Mouse (Mus musculus) monocyte, adult 2 months (primary cell): ENCODE measurements around the gene Ddx60.
"Not testable (repeated sequence)": the region's sequence is repeated elsewhere in the genome, so short reads cannot be mapped to it uniquely, and the experiment has no call there.

Experiments used
- DNase-seq, 2 experiments: peaks; one replicate each; pipeline ENCODE4 v3.0.0; 2022; ENCODE audit warnings: low spot score in 2 of 2, low read depth in 1 of 2

The Ddx60 gene

DNA sequence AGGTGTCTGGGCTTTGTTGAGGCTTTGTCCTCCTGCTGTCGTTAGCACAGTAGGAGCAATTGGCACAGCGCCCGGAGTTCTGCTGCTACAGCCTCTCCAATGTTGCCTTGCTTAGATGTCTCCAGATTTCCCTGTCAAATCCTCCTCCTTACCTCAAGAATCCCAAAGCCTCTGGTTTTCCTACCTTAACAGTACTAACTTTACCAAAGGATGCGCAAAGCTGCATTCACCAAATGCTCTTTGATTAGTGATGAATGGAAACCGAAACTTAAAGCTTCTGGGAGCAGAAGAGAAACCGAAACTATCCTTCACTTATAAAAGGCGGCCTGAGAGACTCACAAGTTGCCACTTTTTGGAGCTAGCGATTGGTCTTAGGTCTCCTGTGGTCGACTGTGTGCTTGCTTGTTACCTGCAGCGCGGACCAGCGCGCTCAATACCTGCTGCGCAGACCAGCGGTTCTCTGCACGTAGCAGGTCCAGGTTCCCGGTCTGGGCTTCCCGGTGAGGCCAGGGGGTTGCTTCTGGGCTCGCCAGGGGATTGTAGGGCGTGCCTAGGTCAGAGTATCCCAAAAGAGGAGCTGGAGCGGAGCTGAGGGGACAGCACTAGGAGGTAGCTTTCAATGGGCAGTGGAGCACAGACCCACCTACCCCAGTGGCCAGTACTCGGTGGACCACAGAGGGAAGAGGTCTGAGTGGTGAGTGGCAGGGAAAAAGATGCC, at the start of gene Ddx60:
TSS of gene Ddx60 (plus strand) at position 311 of the 718 bp plus-strand sequence.
- DNase-seq, result peak in 1 of 2 experiments; percentile 8

DNA sequence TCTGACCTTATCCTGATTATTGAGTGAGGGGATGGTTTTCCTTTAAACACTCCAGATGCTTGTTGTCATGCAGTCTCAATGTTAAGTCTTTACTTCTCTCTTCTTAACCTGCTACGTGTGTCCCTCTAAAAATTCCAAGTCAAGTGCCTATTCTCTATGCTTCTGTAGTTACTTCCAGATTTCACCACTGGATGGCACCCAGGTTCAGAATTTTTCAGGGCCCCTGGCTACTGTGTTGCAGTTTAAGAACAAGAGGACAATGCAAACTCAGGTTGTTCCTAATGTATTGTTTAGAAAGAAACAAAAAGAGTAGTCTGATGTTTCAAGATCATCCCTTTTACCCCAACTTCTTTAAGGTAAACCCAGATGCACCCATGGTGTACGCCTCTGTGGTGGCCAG, 33.8 kb upstream of the Ddx60 start:
- DNase-seq, result no peak

DNA sequence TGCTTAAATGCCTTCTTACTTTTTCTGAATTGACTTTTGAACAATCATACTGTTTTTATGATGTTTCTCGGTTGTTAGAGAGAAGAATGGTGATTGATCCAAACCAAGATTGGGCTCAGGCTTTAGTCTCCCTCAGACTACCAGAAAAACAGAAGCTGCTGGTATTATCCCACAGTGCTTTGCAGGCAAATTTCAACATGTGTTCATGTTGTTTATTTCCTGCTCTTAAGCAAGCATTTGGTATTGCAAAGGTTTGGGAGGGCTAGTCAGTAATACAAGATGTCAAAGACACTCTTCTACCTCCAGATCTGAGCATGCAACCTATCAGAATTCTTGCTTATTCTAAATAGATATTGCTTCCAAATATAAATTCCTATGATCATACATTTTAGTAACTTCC, 31.1 kb upstream of the Ddx60 start:
- DNase-seq, result no peak

DNA sequence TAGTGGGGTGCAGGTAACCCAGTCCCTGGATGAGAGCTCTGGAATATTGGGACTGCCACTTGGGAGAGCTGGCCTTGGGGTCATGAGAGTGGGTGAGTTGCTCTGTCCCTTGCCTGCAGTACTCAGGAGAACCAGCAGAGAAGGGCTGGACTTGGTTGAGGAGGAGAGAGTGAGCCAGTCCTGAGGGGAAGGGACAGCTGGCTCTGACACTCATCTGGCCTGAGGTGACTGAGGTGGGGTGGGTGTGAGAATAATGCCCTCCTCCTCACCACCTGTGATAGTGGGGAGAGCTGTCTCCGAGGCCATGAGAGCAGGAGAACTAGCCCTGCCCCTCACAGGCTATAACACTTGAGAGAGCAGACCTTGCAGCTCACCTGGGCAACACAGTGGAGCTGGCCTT, 30.5 kb upstream of the Ddx60 start:
- no peak for DNase-seq

DNA sequence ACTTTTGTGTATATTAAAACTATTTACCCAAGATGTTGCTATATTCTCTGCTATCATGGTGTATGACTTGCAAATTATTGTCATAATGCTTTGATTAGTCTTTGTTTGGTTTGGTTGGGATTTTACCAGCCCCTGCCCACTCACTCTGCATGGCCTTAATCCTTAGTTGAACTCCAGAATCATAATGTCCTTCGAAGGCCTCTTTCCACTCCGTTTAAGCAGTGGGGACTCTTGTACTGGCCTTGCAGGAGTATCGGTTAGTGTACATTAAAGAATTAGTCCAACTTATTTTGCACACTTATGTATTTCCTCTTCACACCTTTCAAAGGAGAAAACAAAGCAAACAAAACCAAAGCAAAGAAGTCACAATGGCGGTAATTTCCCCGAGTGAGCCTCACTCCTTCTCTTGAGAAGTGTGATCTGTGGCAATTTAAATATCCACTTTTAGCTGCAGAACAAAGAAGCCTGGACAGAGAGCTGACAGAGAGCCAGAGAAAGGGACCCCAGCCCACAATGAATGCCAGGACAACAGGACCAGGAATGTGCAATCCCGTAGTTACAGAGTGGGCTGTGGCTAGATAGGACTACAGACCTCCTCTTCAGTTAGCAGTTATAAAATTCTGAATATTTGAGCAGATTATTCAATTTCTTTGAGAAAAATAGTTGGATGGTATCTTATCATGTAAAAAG, 26.7 kb upstream of the Ddx60 start:
- DNase-seq, result no peak

DNA sequence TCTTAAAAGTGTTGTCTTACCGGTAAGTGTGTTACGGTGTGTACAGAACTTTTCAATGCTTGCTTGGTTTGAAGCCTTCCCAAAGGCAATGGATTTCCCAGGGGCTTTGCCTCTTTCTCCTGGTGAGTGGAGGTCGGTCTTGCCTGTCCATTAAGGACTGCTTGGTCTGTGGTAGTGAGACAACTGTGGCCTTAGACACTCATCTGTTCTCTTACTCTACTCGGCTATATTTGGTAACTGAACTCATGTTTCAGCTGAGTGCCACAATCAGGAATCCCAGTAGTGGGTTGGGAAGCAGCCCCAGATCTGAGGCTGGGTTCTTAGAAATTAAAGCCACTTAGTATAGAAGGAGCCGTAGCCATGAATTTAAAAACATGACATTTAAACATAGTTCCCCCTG, 25.4 kb upstream of the Ddx60 start, which contains the start of gene Palld:
TSS of gene Palld (minus strand) at position 170 of the 400 bp plus-strand sequence.
- no peak for DNase-seq

DNA sequence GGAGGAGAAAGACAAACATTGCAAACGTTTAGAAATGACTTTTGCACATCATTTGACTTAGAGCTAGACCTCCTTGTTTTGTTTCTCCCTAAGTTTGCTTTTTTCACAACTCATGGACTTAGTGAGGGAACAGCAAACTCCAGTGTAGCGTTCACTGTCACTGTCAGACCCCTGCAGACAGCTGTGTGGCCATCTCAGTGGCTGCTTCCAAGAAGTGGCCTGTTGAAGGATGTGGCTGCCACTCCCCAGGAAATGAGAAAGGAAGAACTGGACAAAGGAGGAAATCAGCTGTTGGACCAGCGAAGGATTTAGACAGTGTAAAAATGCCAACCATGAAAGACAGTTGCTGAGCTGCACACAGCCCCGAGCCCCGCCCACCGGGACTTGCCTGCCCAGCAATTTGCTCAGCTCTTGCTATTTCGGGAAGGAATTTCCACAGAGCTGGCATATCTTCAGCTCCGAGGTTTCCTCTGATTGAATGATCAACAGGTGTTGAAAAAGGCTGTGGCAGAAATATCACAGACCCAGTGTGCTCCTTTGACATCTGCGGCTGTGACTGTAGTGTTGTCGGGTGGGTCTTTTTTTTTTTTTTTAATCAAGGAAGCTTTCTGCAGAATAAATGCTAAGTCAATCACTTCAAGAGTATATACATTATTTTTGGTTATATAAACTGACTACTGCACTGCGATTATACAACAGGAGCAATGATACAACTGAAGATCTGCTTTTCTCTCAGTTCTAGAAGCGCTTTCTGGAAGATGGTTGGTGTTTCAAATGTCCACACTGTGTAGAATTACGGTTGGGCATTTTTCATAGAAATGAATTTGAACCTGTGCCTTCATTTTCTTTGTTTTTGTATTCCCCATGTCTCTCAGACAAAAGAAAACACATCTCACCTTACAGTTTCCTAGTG, 19.3 kb upstream of the Ddx60 start:
- no peak for DNase-seq

DNA sequence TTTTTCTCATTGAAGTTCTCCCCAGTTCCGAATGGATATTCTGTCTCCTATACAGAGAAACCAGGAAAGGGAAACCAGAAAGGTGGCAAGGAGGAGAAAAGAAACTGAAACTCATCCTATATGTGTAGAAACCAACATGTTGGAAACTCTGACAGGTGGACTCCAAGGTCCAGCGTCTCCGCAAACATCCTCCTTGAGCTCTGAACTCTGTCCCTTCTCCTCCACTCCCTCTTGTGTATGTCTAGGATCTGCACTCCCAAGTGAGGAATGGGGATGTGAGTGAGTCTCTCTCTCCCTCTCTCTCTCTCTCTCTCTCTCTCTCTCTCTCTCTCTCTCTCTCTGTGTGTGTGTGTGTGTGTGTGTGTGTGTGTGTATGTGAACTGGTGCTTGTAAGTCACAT, 18.6 kb upstream of the Ddx60 start:
- no peak for DNase-seq

DNA sequence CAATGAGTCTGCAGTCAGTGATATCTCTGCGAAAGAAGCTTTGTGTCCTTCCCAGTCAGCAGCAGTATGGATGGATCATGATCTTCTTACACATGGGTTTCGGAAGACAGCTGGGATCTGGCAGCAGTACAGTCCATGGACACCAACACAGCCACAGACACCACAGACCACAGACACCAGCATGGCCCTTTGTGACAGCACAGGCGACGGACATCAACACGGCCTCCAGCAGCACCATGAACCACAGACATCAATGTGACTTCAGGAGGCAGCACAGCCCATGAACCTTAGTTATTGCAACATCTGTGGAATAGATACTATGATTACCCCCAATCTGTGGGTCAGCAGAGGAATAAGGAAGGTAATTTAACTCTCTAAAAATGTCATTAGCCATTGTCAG, 15.1 kb upstream of the Ddx60 start:
- DNase-seq, result no peak

DNA sequence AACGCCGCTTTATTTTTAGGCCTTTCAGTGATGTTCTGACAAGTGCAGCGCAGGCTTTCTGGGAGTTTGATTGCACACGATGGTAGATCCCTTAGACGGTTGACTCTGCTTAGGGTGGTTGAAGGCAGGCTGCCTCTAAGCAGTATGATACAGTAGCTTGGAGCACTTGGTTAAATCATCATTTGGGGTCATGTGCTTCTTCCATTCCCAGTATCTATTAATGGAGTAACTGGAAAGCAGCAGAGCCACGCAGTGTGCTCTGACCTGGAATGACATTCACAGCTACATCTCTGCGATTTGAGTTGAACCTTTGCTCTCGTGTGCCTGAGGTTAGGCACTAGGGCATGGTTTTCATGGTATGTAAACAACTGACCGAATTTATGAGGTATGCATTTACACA, 13.9 kb upstream of the Ddx60 start:
- no peak for DNase-seq

DNA sequence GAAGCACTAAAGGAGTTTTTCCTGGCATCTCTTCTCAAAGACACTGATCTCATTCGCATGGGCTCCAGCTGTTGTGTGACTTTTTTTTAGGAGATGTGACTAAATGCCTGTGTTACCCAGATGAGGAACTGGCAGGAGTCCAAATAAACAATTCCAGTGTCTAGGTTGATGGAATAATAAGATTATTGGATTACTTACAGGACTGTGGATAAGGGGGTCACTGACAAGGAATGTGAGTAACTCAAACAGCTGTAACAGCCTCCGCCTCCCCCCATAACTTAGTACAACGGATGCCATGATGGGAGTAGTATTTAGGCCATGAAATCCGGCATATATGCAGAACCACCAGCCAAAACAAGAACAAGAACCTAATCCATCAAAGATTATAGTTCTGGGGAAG, 10.6 kb upstream of the Ddx60 start:
- DNase-seq, result no peak

DNA sequence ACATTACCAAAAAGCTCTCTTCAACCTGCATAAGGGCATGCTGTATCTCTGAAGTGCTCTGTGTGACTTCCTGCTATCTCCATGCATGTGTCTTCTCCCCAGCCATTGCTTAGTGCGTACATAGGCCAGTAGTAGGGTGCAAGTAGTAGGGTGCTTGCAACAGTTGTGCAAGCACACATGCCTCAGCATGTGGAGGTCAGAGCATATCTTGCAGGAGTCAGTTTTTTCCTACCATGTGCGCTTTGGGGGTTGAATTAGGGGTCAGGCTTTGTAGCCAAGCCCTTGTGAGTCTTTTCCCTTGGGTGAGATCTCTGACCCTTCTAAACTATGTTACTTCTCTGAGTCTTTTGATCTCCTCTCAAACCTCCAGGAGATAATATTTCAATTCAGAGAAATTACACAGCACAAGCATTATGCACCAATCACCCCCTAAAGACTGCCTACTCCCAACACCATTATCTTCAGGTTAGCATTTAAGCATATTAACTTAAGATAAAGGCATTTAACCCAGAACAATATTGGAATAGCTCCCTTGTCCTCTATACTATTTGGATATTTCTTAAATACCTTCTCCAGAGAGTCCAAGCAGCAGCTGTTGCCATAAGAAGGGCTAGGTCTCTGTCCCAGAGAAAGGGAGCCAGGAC, 8.6 kb upstream of the Ddx60 start:
- DNase-seq, result no peak

DNA sequence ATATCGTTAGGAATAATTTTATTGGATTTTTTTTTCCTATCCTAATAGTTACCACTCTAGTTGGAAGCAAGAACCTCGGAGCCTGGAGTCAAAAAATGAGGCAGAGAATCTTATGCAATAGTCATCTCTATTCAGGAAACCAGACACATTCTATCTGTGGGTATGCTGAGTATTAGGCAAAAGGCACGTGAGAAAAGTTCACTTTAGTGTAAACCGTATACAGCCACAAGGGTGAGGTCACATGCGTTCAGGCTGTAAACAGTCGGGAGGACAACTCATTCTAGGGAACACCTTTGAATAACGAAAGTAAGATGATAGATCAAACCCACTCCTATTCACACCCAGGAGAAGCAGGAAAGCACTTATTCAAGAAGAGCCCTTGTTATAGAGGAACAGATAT, 7.5 kb upstream of the Ddx60 start:
- no peak for DNase-seq

DNA sequence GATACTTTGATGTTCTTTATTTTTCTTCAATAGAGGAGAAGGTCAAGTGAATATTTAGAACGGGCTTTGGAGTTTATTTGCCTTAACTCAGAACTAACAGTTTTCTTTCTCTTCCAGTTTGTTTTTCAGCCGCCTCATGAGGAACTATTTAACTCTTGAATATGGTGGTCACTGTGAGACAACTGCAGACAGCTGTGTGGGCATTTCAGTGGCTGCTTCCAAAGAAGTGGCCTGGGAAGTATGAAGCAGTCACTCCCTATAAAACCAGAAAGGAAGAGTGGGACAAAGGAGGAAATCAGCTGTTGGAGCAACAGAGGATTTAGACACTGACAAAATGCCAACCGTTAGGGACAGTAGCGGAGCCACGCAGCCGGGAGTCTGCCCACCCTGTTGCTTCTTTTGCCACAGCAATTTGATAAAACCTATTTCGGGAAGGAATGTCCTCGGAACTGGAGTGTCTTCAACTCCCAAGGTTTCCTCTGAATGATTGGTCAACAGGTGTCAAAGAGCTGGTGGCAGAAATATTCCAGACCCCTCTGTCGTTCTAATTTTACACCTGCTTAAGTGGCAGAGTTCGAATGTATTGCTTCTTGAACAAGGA, 6.3 kb upstream of the Ddx60 start:
- DNase-seq, result no peak

DNA sequence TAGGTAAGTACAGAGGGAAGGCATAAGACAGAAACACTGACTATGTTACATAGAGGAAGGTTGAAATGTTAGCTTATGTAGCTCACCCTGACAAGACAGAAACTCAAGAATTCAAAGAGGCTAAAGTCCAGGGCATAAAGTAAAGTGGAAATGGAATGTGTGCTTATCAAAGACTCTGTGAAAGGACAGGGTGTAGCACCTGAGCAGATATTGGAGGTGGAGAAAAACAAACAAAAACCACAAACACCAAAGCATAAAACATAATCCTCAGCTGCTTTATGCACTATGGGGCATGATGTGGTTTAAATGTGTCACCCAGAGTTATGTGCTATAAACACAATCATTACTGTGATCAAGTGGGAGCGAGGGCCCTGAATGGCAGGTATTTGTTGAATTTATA, 3.4 kb upstream of the Ddx60 start:
- no peak for DNase-seq

DNA sequence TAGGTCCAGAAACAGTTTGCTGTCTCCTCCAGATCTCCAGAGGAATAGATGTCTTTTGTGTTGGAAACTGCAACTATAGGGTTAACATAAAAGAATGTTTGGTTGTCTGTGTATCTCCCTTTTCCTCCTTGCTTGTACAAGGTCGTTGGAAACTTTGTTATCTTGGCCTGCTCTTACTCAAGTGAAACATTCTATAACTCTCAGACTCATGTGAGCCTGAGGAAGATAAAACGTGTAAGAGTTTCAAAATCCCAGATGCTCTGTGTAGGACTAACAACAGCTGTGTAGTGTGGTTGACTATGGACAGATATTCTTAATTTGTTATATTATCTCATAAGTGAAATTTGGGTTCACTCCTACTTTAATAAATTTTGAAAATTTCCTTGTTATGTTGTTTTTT, 5.4 kb downstream of the Ddx60 start:
- no peak for DNase-seq

DNA sequence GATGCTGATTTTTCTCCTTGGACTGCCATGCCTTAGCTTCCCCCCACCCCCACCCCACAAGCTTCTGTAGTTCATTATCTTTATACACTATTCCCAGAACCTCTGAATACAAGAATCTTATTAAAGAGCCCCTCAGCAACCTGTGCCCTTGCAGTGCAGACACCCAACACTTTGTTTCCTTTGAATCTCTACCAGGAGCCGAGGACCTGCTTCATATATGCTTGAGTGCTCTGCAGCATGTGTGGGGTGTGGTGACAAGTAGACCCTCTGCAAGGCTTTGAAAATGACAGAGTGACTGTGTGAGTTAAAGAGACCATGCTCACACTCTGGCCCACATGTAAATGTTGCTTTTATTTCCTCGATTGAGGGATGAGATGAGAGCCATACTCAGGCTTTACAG, 9.7 kb downstream of the Ddx60 start:
- DNase-seq, result no peak

DNA sequence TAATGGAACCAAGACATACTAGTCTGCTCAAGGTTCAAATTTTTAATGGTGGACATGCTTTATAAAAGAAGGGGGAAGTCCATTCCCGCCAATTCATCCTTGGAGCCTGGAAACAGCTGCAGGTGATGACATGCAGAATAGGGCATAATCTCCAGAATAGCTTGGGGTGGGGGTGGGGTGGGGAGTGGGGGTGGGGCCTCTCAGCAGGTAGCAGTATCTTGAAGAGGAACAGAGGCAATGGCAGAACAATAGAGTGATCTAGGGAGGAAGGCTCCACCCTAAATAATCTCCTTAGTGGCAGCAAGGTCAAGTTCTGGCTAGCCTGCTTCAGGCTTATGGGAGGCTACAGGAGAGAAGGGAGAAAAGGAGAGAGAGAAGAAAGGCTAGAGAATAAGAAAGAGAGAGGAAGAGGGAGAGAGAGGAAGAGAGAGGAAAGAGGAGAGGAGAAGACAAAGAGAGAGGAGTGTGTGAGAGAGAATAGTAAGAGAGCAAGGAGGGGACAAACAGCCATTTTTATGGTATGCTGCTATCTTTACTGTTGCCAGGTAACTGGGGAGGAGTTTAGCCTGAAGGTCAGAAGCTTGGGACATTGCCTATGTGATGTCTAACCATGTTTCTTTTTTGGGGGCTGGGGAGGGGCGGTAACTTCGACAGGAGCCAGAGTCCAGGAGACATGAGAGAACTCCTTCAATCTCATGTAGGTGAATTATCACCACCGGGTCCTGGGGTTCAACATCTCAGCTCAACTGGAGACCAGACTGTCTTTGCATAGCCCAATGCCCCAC, 36.9 kb downstream of the Ddx60 start:
- not testable (repeated sequence) for DNase-seq

DNA sequence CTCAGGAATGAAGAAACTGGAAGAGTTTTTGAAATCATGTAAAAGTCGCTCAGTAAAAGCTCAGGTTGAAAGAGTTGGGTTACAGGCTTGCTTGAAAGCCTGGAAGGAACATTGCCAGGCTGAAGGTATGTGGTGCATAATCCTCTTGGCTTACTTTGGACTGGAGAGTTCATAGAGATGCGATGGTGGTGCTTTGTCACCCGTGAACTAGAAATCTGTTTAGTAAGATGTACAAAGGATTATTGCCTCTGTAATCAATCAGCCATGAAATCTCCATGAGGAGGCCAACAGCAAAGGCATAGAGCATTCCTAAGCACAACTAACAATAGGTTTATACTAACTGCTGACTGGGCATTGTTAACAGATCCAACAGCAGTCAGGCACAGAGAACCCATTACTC, 41.7 kb downstream of the Ddx60 start:
- no peak for DNase-seq

DNA sequence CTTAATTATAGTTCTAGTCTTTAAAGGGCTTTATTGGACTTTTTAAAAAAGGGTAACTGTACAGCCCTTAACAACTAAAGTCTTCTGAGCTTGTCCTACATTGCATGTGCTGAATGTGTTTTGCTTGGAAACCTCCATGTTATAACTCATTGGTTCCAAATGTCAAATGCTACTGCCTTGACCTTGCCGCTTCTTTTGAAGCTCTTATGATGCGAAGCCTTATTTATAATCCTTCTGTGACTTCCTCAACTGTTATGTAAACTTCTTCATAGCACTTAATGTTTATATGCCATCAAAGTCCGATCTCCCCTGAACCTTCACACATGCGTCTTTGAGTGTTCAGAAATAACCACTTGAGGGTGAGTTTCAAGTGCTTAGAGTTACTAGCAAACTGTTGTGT, 57.1 kb downstream of the Ddx60 start:
- no peak for DNase-seq
